Mouse (Mus musculus) heart, postnatal 10 days (tissue): Measurements from ENCODE around the gene Prr19. TPM values are rescaled to one million over a fixed set of nuclear protein-coding genes. Genes with fewer than 3 reads are reported as not detected.

Experiments used
- DNase-seq, 2 experiments: peaks; one replicate each; pipeline ENCODE4 v3.0.0; 2021
- intact Hi-C: fragments of 180-260 bp; cut with DNase I; formaldehyde crosslinking; loops from one replicate; pipeline ENCODE4 v1.15.1; 2025
- total RNA-seq, 2 experiments: library from RNA; stranded (reverse); gene quantifications; 2 replicates each; pipeline ENCODE4 v1.2.3; 2021

Prr19 gene
- total RNA-seq, 2 experiments from 2014 or later = not detected

DNA sequence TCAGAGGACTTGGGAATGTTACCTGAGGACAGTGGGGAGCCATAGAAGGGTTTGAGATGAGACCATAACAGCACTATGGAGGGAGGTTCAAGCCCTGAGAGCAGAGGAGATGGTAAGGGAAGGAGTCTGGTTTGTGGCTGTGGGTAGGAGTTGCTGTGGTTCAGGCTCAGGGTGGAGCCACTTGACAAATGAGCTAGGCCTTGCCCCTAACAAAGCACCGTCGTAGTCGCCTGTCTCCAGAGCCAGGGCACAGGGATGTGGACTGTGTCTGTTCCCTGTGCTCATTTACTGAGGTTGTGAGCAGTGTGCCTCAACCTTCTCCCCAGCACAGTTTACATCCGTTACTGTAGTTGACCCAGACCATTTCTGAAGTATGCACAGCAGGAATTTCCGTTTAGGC lies 26.6 kb upstream of the Prr19 start:
- intact Hi-C loops = no loop called here
- peak in 1 of 2 experiments; percentile 6 for DNase-seq

DNA sequence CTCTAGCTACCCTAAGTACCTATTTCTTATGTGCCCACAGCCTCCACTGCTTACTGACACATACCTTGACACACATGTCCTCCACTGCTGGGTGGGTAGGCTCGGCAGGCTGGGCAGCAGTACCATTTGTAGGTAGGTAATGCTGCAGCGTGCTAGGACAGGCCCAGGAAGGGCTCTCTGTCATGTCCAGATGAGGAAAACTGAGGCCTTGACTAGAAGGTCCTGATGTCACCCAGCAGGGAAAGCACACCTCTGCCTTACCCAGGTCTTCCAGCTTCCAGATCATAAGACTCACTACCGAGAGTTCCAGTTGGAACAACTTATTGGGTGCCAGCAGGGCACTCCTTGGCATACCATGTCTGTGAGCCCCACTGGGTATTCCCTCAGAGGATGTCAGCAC lies 26.2 kb upstream of the Prr19 start:
- intact Hi-C loops = no loop called here
- DNase-seq = peak in 1 of 2 experiments; percentile 2

DNA sequence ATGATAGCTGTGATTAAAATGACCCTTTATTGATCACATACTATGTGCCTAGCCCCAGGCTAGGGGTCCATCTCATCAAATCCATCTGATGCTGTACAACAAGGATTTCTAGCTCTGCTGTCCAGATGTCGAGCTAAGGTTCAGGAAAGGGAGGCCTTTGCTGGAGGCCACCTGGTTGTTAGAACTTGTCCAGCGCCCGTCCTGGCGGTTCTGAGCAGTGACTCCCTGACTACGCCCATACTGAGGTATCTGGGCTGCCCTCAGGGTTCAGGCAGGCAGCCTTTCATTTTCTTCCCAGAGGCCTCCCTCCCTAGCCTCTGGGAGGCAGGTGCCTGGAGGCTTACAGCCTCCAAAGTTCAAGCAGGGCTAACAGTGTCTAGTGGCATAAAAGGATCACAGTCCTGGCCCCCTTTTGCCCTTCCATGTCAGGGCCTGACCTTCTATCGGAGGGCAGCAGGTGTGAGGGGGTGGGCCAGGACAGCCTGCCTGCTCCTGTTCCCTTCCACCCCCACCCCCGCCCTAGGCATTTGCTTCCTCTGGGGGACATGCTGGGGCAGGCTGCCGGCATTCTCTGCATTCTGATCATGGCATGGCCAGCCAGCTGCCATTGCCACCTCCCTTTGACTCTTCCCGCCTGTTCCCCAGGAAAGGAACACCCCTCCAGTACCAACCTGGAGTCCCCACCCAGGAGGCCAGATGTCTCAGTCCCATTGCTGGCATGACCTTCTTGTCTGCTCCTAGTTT lies 25.5 kb upstream of the Prr19 start:
- DNase-seq = peak; percentile 41 to 60
- intact Hi-C loops = no loop called here

DNA sequence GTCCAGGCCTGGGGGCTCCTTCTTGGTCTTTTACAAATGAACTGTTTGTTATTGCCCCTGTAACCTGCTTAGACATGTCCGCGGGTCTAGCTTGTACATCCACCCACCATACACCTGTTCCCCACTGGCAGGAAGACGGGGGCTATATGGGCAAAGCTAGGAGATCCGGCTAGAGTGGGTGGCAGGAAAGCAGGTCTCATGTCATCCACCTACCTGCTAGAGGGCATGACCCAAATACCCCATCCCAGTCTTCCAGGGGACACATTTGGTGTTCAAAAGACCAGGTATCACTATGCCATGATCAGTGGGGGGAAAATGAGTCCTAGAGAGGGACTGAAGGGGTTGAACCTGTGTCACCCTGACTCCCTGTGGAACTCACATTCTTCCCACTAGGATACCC lies 23.8 kb upstream of the Prr19 start:
- peak in 1 of 2 experiments; percentile 12 for DNase-seq
- intact Hi-C loops = no loop called here

DNA sequence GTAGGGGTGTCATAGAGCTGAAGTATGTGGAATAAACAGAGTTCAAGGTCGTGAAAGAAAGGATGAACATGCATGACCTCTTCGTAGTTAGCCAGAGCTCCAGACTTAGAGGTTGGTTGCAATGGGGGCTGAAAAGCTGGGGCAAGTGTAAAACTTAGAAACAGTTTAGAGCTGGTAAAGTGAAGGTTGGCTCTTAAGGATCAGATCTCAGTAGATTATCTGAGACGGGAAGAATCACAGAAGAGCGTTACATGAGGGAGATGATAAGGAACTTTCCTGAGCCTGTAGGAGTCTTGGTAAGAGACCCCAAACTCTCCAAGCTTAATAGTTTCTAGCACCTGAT lies 23.2 kb upstream of the Prr19 start:
- intact Hi-C loops = loop anchor here (1.0 kb wide), 2 partner anchors 30 to 39 kb away; no protein-coding TSS in a partner anchor
- no peak for DNase-seq

GRCm38 (mm10) chr7:25278341-25279075 lies 22.7 kb upstream of the Prr19 start:
- intact Hi-C loops = loop anchor here (1.0 kb wide), 2 partner anchors 30 to 39 kb away; no protein-coding TSS in a partner anchor
- peak; percentile 89 to 93 for DNase-seq

- peak; percentile 81 to 93 for DNase-seq
- intact Hi-C loops = no loop called here
Observed at GRCm38 (mm10) chr7:25279076-25279860, 21.9 kb upstream of the Prr19 start.

DNA sequence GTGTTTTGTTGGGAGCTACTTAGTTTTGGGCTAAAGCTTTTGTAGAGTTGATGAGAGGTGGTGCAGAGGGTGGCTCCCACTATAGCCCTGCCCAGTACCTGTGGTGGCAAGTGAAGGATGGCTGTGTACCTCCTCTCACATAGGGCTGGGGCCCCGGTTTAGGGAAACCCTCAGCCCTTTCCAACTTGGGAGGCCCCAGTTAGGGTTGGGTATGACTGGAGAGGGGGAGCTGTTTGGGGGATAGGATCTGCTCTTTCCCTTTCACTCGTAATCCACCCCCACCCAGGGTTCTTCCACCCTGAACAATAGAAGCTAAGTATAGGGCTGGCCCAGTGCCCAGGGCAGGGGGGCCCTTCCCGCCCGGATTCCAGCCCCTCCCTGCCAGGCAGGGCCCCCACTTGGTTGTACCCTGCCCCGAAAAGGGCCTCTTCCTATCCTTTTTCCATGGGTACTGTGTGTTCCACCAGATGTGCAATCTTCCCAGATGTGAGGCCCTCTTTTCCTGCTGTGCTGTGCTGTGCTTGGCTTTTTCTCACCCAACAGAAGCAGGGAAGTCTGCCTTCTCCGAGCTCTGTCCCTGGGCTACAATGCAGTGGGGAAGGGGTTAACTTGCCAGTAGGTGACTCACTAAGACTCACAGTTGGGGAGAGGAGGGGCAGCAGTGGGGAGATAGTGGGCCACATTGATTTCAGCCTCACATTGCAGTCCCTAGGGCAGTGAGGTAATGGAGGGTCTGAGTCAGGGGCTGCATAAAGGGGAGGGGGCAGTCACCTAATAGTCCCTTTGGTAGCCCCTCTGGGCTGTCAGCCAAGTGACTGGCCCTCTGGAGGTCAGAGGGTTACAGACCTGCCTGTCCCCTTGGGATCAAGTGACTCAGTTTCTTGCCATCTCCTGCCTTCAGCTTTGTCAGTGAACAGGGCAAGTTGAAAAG lies 21.1 kb upstream of the Prr19 start:
- DNase-seq = peak; percentile 76 to 78
- intact Hi-C loops = loop anchor here (5.0 kb wide), 1 partner anchor 97 kb away; no protein-coding TSS in a partner anchor

DNA sequence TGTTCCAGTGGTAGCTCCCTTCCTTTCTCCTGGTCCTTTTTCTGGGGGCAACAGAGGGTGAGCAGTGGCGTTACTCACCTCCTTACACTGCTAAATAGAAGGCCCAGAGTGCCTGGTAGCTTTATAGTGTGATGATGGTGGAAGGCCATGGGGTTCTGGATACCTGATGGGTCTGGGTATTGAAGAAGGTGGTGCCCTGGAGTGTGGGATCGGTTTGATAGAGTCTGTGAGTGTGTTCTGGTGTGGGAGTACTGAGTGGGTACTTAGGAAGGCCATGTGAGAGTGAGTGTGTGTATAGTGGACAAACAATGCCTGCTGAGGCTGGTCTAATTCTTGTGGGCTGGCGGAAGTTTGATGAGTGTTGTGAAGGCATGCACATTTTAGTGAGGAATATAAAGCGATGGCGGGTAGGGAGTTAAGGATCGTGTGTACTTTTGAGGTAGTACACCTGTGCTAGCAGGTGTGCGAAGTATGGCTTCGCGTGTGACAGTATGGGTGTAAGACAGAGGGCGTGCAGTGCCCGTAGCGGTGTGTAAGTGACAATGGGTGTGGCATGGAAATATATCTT lies 20.0 kb upstream of the Prr19 start:
- no peak for DNase-seq
- intact Hi-C loops = loop anchor here (5.0 kb wide), 1 partner anchor 96 kb away; no protein-coding TSS in a partner anchor

GRCm38 (mm10) chr7:25281734-25282601 lies 19.2 kb upstream of the Prr19 start:
- peak; percentile 98 for DNase-seq
- intact Hi-C loops = loop anchor here (2.0 to 5.0 kb wide), 3 partner anchors 15 to 95 kb away; partner anchors contain the start of genes Megf8 and Pafah1b3

DNA sequence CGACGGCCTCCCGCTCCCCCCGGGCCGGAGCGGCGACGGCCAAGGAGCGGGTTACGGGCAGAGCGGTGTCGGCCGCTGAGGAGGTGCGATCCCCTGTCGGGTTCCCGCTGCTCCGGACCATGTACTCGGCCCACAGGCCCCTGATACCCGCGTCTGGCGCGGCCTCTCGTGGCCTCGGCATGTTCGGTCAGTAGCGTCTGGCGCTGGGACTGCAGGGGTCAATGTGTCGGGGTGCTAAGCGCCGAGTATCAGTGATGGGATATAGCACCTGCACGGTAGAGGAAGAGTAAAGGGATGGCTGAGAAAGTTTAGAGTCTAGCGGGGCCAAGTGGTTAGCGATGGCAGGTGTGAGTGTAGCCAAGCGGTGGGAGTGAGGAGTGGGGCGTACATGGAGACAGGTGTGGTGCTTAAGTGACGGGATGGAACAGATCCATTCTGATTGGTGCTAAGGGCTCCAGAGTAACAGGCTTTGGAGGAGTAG lies 18.4 kb upstream of the Prr19 start:
- DNase-seq = peak; percentile 61 to 65
- intact Hi-C loops = loop anchor here (2.0 to 5.0 kb wide), 3 partner anchors 14 to 95 kb away; partner anchors contain the start of genes Megf8 and Pafah1b3

DNA sequence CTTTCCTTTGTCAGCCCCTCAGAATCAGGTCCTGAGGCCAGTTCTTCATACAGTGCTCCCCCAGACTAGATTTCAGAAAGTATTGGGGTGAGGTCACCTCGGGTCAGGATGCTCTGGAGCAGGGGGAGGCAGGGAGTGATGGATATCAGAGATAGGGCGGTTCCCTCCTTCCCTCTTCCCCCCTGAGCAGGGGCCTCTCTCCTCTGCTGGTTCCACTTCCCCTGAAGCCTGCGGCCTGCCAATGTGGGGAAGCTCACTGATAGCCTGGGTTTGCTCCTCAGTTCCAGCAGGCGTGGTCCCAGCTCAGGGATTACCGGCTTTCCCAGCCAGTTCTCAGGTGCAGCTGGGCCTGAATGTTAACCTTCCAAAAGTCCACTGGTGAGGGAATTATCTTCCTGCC lies 17.6 kb upstream of the Prr19 start:
- DNase-seq = peak in 1 of 2 experiments; percentile 34
- intact Hi-C loops = loop anchor here (2.0 to 5.0 kb wide), 3 partner anchors 13 to 94 kb away; partner anchors contain the start of genes Megf8 and Pafah1b3

DNA sequence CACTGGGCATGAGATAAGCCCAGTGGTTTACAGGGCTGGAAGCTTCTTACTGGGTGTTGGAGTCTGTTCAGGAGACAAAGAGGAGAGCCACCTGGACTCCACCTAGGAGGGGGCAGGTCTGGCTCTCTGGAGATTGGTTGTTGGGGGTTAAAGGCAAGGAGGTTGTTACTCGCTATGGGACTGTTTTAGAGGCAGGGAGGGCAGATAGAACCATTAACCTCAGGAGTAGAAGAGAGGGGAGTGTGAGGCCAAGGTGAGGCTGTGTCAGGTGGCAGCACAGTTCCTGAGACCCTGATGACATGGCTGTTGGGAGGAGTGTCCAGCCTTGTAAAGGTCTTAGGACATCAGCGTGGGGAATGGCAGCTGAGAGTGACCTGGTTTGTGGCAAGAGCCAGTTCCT lies 17.0 kb upstream of the Prr19 start:
- intact Hi-C loops = loop anchor here (5.0 kb wide), 1 partner anchor 93 kb away; no protein-coding TSS in a partner anchor
- DNase-seq = no peak

DNA sequence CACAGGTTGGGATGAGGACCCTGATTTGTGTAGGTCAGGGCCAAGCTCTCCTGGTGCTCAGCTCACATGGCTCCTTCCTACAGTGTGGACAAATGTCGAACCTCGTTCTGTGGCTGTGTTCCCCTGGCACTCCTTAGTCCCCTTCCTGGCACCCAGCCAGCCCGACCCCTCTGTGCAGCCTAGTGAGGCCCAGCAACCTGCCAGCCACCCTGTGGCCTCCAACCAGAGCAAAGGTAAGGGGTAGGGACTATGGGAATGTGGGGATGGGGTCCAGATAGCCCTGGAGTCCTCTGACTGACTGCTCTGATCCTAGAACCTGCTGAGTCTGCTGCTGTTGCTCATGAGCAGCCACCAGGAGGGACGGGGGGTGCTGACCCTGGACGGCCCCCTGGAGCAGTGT lies 16.4 kb upstream of the Prr19 start:
- no peak for DNase-seq
- intact Hi-C loops = loop anchor here (5.0 kb wide), 1 partner anchor 93 kb away; no protein-coding TSS in a partner anchor

DNA sequence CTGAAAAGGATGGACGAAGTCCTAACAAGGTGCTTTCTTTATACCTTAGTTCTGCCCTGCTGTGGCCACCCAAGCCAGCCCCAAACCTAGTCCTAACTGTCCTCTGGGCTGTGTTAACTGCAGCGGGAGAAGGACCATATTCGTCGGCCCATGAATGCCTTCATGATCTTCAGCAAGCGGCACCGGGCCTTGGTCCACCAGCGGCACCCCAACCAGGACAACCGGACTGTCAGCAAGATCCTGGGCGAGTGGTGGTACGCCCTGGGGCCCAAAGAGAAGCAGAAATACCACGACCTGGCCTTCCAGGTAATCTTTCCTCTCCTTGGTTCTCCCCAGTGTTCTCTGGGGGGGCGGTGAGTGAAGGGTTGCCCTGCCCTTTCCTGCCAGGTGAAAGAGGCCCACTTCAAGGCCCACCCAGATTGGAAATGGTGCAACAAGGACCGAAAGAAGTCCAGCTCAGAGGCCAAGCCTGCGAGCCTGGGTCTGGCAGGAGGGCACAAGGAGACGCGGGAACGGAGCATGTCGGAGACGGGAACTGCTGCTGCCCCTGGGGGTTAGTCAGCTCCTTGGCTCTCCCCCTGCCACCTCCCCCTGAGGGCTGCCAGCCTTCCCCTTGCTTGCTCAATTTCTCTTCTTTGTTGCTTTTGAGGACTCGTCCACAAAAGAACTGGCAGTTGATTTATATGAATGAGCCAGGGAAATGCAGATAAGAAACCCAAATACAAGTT lies 15.5 kb upstream of the Prr19 start:
- no peak for DNase-seq
- intact Hi-C loops = no loop called here

- DNase-seq = no peak
- intact Hi-C loops = no loop called here
Observed at GRCm38 (mm10) chr7:25286989-25287388, 14.2 kb upstream of the Prr19 start.

DNA sequence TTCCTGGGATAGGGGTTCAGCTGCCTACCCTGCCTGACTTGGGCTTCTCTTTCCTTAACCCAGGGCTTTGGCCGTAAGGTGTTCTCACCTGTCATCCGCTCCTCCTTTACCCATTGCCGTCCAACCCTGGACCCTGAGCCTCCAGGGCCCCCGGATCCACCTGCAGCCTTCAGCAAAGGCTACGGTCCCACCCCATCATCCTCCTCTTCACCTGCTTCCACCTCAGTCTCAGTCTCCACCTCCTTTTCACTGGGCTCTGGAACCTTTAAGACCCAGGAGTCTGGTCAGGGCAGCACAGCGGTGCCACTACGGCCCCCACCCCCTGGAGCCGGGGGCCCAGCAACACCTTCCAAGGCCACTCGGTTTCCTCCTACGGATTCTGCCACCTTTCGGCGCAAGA lies 13.2 kb upstream of the Prr19 start:
- no peak for DNase-seq
- intact Hi-C loops = no loop called here
